Mouse (Mus musculus): ENCODE results near the gene Kank2. TPM values are rescaled to one million over a fixed set of nuclear protein-coding genes. Genes with fewer than 3 reads are reported as not detected.
A peak's percentile ranks its signal among the peaks of the same experiment; 100 is the strongest.
"Not testable (repeated sequence)": the region's sequence is repeated elsewhere in the genome, so short reads cannot be mapped to it uniquely, and the experiment has no call there.

The Kank2 gene
- total RNA-seq, 2 experiments from 2014 or later, result 27.4 to 31.6 TPM

DNA sequence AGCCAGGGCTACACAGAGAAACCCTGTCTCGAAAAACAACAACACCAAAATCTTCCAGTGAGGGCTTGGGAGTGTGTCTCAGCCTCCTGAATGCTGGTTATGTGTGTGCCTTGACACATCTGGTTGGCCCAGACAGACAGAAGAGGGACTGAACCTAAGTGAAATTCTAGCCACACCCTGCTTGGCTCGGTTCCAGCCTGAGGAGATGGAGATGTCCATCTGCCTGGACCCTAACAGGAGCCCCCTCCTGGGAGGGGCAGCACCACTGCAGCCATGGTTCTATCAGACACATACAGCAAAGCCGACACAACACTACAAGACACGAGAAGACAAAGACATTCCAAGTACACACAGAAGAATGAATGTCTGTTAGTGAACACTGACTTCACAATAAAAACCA lies 19.6 kb upstream of the Kank2 start:
- DNase-seq, result peak; percentile 41

DNA sequence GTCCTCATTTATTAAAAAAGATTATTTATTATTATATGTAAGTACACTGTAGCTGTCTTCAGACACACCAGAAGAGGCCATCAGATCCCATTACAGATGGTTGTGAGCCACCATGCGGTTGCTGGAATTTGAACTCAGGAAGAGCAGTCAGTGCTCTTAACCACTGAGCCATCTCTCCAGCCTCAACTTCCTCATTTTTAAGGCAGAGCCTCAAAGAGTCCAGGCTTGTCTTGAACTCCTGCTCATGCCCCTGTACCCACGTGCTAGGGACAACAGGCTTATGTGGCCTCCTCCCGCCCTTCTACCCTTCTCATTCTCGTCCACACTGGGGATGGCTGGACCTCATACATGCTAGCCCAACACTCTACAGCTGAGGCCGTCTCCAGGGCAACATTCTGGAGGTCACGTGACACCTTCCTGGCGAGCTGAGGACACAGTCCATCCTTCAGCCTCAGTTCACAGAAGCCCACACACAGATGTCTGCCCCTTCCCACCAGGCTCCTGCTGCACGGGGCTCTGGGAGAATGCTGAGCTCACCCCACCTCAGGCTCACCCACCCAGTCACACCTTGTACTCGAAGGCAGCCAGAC lies 18.3 kb upstream of the Kank2 start:
- no peak for DNase-seq

DNA sequence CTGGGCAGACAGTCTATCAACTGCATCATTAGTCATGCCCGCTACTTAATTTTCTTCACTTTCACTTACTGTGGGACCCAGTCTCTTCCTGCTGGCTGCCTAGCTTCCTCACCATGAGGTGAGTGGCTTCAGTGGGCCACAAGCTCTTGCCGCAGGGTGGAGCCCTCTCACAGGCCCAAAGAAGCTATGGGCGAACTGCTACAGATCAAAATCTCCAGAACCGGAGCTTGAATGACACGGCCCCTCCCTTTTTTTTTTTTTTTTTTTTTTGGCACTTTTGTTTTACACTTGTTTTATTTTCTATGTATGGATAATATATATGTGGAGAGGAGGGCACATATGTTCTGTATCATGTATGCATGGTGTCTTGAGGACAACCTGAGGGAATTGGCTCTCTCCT lies 12.6 kb upstream of the Kank2 start:
- no peak for DNase-seq

DNA sequence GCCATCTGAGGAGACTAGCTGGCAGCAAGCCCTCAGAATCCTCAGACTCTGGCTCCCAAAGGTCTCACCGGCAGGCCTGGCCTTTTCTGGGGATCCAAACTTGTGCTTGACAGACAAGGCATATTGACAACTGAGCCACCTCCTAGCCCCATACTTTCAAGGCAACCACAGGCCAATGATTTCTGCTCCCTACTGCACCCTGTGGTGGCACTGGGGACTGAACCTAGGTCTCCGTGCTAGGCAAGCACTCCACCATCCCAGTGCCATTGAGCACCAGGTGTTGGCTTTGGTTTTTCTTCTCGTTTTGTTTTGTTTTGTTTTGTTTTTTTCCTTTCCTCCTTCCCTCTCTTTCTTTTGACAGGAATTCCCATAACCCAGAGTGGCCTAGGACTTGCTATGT lies 10.0 kb upstream of the Kank2 start:
- no peak for DNase-seq

DNA sequence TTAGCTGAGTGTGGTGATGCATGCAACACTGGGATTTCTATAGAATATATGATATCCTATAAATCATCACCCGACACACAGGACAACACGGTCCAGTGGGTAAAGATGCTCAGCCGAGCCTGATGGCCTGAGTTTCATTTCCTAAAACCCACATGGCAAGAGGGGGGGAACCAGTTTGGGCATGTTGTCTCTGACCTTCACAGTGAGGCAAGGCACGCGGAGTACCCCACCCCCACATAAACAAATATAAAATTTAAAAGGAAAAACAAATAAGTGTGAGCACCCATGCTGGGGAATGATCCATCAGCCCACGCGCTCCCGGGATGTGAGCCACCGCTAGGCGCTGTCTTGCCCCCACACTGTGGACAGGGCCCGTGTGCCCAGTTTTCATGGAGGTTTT lies 8.4 kb upstream of the Kank2 start:
- DNase-seq, result no peak

DNA sequence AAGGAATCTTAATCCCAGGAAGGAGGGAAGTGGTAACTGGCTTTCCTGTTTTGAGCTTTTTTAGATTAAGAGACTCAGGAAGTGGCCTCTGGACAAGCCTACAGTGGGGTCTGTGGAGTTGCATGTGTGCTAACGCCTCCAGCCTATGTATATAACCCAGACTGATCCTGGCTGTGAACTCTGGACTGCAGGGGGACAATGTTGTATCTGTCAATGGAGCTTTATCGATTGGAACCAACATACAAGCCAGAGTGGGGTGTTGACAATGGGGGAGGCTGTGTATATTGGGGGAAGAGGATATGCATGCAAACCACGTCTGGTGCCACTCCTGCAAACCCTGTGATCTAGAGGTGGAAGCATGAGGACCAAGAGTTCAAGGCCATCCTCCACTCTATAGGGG lies 7.8 kb upstream of the Kank2 start:
- no peak for DNase-seq

DNA sequence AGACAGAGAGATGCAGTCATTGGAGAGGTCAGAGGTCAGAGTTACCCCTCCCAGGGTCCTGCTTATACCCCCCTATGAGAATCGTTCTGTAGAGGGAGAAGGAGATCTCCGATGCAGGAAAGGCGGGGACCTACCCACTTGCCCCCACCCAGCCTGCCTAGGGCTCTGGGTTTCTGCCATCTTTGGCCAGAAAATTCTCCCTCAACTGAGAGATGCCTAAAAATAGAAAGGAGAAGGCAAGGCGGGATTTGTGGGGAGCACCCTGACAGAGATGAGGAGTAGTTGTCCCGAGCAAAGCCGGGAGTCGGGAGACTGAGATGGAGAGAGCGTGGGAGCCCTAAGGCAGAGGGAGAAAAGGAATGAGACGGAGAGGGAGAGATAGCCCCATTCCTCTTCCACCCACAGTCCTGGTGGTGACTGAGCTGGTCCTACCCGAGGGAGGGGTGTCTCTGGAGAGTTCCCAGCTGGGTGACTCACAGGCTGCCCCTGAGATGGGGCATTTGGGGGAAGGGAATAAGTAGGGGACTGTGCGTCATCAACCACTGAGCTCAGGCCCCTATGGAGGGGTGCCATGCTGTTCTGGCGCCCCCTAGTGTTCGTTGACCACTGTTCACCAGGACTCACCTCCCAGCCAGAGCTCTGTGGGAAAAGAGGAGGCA lies 5.6 kb upstream of the Kank2 start:
- DNase-seq, result peak; percentile 92

DNA sequence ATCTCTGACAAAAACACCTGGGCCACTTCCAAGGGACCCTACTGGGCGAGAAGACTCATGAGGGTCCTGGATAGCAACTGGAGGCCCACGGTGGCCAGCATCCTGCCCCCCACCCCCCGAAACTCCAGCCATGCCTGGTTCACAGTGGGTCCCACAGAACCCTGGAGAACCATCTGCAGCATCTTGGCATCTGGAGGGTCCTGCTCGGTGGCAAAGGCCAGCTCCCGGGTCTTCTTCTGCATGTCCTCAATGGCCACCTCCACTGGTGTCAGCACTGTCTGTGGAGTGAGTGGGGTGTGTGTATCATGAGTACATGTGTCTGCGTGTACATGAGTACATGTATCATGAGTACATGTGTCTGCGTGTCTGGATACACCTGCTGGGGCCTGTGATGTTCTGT lies 3.0 kb upstream of the Kank2 start:
- DNase-seq, result no peak

DNA sequence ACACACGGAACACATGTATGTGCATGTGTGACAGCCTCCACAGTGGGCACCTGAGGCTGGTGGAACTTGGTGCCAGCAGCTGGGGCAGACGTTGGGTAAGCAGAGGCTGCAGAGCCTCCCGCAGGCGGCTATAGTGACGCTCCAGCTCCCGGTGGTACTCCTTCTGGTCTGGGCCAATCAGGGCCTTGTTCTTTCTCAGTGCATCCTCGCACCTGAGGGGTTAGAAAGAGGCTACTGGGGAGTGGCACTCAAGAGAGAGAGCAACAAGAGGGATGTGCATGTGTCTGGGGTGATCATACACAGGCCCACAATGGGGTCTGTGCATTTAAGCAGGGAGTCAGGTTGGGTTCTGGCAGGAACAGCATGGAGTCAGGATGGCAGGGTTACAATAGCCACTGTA lies 2.6 kb upstream of the Kank2 start:
- no peak for DNase-seq

DNA sequence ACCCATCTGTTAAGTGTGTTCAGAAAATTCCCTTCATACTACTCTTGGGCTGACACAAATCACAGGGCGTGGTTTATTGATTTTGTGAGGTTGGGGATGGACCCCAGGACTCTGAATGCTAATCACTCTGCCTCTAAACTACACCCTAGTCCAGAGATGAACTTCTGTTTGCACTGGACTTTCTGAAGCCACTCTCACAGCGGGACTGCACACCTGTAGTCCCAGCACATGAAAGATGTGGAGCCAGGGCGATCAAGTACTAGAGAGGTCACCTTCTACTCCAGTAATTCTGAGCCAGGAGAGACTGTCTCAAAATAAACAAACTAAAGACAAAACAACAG lies 436 bp upstream of the Kank2 start:
- DNase-seq, result no peak

DNA sequence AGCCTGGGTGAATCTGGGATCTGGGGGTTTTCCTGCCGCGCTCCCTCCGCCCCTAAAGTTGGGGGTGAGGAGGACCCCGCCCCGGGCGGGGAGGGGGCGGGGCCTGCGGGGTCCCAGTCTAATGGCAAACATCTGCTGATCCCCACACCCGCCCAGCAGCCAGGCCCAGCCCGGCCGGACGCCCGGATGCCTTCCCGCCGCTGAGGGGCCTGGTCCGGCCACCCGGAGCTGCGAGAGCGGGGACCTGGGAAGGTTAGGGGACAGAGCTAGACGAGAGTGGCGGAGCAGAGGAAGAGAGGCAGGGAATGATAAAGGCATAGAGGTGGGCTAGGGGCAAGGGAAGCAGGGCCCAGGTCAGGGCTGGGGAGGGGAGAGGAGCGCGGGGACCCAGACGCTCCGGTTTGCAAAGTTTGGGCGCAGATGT lies 611 bp downstream of the Kank2 start:
- DNase-seq, result peak; percentile 82

DNA sequence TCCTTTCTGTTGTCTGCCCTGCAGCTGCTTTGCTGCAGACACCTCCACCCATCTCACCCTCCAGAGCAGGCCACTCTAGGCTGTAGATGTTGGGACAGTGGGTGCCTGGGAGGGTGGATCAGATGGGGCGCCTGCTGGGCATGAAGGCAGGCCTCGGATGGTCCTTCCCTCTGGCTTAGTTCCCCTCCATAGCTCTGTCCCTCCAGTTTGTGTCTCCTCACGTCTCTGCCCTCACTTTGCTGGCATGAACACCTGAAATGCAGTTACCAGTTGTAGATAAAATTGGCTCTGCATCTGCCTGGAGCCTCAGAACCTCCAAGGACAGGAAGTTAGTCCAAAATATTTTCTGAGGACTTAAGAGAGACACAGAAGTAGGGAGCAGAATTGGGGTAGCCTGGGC lies 1.6 kb downstream of the Kank2 start:
- no peak for DNase-seq

DNA sequence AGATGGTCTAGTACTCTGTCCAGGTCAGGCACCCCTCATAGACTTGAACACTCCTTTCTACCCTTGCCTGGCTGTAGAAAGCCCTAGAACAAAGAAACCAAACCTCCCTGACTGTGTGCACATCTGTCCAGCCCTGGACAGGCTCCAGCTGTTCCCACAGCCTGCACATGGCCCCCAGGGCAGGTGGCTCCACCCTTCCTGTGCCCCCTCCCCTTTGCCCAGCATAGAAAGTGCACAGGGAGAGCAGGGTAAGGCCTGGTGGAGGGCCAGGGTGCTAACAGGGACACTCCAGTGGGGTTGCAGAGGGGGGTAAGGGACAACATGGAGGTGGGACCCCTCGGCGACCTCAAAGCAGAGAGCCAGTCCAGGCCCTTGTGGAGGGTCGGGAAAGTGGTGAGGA lies 2.3 kb downstream of the Kank2 start:
- DNase-seq, result no peak

DNA sequence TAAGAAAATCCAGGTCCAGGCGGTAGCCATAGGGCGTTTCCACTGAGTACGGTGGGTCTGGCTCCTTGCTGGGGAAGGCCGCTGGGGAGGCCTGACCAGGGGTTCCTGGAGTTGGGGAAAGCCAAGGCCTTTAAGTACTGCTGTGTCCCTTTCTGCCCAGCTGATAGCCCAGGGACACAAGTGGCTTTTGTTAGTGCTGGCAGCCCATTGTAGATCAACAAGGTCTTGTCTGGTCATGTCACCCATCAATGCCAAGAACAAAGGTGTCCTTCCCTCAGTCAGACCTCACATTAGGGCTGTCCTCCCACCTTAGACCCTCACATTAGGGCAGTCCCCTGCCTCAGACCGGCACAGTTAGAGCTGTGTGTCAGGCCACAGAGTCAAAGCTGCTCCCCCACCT lies 3.0 kb downstream of the Kank2 start:
- no peak for DNase-seq

DNA sequence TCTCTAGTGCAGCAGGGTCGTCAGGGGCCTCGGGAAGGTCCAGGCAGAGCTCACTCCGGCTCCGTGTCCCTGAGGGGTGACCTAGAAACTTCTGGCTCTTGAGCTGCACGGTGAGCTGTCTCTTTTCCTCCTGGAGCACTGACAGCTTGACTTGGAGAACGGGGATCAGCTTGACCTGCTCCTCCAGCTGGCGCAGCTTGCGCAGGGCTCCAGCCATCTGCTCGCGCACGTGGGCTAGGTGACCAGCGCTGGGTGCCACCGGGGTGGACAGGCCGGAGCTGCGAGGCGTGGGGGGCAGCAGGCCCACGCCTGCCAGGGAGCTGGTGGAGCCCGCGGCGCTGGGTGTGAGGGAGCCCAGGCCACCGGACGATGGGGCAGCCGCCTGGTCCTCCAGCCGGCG lies 3.6 kb downstream of the Kank2 start:
- DNase-seq, result no peak

DNA sequence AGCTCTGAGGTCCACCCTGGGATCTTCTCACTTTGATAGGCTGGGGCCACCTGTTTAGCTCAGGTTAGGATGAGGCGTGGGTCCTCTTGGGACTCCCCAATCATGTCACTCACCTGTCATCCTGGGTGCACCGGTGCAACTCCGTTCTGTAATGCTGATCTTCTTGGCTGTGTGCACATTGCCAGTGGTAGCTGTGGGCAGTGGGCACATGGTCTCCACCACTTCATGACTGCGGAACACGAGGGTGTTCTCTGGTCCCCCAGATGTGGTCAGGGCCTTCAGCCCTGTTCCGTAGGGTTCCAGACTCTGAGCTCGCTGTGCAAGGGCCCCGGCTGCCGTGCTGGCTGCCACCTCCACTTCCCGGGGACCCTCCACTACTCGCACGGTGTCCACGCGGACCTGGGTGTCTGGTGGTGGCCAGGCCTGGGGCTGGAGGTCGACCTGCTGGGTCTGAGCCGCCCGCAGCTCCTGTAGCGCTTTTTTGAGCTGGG lies 4.2 kb downstream of the Kank2 start:
- no peak for DNase-seq

DNA sequence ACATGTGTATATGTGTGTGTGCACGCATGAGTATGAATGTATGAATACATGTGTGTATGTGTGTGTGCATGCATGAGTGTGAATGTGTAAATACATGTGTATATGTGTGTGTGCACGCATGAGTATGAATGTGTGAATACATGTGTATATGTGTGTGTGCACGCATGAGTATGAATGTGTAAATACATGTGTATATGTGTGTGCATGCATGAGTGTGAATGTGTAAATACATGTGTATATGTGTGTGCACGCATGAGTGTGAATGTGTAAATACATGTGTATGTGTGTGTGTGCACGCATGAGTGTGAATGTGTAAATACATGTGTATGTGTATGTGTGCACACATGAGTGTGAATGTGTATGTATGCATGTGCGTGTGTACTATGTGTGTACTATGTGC lies 5.0 kb downstream of the Kank2 start:
- not testable (repeated sequence) for DNase-seq

DNA sequence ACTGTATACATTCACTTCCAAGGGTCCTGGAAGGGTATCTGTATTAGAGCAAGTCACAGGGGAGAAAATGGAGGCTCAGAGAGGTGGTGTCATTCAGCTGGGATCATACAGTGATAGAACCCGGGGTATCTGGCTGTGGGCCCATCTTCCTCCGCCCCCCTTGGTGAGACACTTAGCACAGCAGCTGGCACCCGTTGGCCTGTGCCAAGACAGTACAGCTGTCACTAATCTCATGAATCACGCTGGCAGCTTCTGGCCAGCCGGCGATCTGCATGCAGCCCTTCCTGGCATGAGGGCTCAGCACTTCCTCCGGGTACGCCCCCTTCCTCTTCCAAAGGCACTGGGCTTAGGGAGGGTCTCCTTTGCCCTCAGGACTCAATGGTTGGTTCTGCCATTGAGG lies 5.9 kb downstream of the Kank2 start:
- peak; percentile 73 for DNase-seq

DNA sequence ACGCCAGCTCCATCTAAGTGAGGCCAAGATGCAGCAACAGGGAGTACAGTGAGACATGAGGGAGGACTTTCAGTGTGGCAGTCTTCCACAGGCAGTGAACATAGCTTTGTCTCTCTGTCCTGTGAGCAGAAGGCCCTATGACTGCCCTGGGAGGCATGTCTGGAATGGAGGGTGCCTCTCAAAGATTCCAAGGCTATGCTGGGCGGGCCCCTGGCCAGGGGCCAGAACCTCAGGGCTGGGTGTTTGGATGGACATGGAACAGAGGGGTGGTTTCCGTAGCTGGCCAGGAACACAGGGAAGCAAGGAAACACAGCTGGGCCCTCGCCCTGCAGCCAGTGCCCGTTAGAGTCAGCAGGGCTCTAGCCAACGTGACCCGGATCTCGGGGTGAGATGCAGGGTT lies 6.7 kb downstream of the Kank2 start:
- peak; percentile 67 for DNase-seq

DNA sequence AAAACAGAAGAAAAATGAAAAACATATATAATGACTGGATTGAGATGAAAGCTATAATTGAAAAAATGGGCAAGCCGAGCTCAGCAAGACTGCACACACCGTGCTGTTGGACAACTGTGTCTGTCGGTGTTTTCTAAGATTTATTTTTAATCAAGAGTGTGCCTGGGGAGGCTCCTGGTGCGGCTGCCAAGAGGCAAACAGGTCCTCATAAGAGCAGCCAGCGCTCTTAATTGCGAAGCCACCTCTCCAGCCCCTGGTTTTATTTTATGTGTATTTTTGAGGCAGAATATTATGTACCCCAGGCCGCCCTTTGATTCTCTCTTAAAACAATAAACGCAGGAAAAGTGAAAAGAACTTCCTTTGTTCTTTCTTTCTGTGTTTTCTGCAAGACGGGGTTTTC lies 10.3 kb downstream of the Kank2 start:
- no peak for DNase-seq

DNA sequence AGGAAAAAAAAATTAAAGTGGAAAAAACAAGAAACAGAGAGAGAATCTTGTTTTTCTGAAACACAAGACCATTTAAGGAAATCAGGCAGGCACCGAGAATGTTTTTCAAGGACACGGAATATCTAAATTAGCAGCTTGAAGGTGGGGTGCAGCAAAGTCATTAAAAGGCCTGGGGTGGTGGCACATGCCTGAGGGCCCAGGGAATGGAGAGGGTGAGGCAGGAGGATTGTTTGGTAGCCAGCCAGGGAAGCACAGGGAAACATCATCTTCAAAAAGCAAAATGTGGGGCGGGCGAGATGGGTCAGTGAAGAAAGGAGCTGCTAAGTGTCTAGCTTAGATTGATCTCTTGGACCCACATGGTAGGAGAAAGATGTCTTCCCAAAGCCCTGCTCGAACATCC lies 10.9 kb downstream of the Kank2 start:
- DNase-seq, result no peak

DNA sequence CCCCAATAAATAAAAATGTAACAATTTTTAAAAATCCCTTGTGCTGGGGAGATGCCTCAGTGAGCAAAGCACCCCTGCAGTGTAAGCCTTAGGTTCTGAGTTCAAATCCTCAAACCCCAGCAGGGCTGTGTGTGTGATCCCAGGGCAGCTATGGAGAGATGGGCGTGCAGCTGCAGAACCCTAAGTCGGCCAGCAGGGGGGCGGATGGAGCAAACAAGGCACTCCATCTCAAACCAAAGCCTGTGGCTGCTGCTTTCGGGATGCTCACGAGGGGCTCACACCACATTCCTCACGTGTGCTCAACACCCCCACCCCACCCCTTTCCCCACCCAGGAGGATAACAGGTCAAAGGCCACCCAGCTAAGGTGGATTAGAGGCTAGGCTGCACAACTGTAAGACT lies 11.6 kb downstream of the Kank2 start:
- DNase-seq, result peak; percentile 75

DNA sequence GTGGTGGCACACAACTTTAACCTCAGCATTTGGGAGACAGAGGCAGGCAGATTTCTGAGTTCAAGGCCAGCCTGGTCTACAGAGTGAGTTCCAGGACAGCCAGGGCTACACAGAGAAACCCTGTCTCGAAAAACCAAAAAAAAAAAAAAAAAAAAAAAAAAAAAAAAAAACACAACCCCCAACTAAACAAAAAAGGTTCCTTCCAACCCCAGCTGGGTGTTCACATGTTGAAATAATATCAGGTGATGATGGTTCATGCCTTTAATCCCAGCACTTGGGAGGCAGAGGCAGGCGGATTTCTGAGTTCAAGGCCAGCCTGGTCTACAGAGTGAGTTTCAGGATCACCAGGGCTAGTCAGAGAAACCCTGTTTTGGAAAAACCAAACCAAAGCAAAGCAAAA lies 12.2 kb downstream of the Kank2 start:
- DNase-seq, result not testable (repeated sequence)

DNA sequence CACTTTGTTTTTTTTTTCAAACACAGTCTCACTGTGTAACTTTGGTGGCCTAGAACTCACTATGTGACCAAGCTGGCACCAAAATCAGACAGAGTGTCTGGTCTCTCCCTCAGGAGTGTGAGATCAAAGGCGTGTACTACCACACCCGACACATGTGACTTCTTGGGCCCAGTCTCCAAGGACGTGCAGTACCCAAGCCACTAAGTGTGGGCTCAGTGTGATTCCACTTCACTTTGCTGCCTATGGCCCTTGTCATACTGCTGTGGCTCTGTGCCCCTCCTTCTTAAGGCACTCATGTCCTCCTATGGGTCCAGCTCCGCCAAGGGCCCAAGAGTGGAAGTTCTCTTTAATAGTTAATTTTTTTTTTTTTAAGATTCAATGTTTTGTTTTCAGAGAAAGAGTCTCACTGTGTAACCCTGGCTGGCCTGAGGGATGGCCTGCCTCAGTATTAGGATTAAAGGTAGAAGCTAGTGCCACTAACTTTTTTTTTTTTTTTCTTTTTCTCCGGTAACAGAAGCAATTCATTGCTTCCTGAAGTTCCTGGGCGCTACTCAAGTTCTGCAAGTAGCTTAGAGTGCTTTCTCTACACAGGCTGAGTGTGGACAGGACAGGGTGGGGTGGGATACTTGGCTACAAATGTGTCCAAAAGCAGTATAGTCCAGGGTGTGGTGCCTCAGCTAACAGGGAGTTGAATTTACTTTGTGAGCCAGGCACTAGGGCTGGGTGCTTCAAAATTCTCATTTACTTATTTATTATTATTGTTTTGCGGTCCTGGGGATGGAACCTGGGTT lies 13.8 kb downstream of the Kank2 start:
- no peak for DNase-seq
